Mouse (Mus musculus): ENCODE results near the gene Litaf. TPM values are rescaled to one million over a fixed set of nuclear protein-coding genes. Genes with fewer than 3 reads are reported as not detected.

Gene Litaf
- 16.5 TPM for total RNA-seq (2023)

GRCm38 (mm10) chr16:11066029-11066832 is at the start of gene Litaf:
Gene Litaf (minus strand): TSS chr16:11066157.

GRCm38 (mm10) chr16:11060645-11061044 is 5.3 kb downstream of the Litaf start, which contains the start of gene Snn:
Gene Snn (plus strand): TSS chr16:11060945.

Other genes with a start within 250 kb of the Litaf start
- 7.3 TPM for gene Rmi2, start 231.1 kb downstream of the Litaf start, total RNA-seq (2023)
- gene Snn, start 5.2 kb downstream of the Litaf start, total RNA-seq (2023): 18.1 TPM
- 51.3 TPM for gene Txndc11, start 68.5 kb upstream of the Litaf start, total RNA-seq (2023)
- gene Zc3h7a, start 110.2 kb upstream of the Litaf start, total RNA-seq (2023): 317 TPM
- gene Rsl1d1, start 137.2 kb upstream of the Litaf start, total RNA-seq (2023): 105 TPM
- gene Gspt1, start 188.2 kb upstream of the Litaf start, total RNA-seq (2023): 85.0 TPM
- gene Tnfrsf17, start 247.7 kb upstream of the Litaf start, total RNA-seq (2023): not detected

All from CD8-positive naive resting alpha-beta T cell, adult 57 days (primary cell).